ENCODE assay signal across 26 mouse cellular contexts in genomic region chr15:10017216-10017615, GRCm38 (mm10).
"Had no signal": no experiment of that assay in that cellular context is flagged by ENCODE, and none has a peak within 500 bp of the region (broad histone marks: within the 10 kb centered on the region; RNA-seq: fewer than 3 reads in every experiment).

No protein-coding gene starts in this region.

- H3K4me1 ChIP-seq: heart, embryonic 13.5 days; heart, embryonic 15.5 days; hindbrain, embryonic 13.5 days; intestine, embryonic 15.5 days; limb, embryonic 13.5 days; limb, embryonic 15.5 days; liver, embryonic 13.5 days; liver, embryonic 15.5 days had no signal

- DNase-seq: gastrocnemius, postnatal 14 days; gastrocnemius, postnatal 36 days; heart, adult 11 months; heart, adult 2 months; heart, postnatal 14 days; heart, postnatal 36 days; kidney, adult 18-20 months; kidney, adult 8-10 months; kidney, postnatal 10 days; kidney, postnatal 25 days; kidney, postnatal 4 days; left cerebral cortex, postnatal 4 days; liver, embryonic 13.5 days had no signal

- H3K9ac ChIP-seq: heart, embryonic 13.5 days; heart, embryonic 15.5 days; hindbrain, embryonic 13.5 days; intestine, embryonic 15.5 days; limb, embryonic 13.5 days; limb, embryonic 15.5 days; liver, embryonic 13.5 days; liver, embryonic 15.5 days had no signal

- H3K4me2 ChIP-seq: heart, embryonic 11.5 days; heart, embryonic 13.5 days; heart, embryonic 15.5 days; hindbrain, embryonic 13.5 days; intestine, embryonic 15.5 days; limb, embryonic 13.5 days; limb, embryonic 15.5 days; liver, embryonic 11.5 days; liver, embryonic 13.5 days; liver, embryonic 15.5 days had no signal

- H3K4me3 ChIP-seq: heart, adult 2 months; heart, embryonic 13.5 days; heart, embryonic 15.5 days; hindbrain, embryonic 13.5 days; intestine, embryonic 15.5 days; layer of hippocampus, adult 2 months; limb, embryonic 13.5 days; limb, embryonic 15.5 days; liver, embryonic 13.5 days; liver, embryonic 15.5 days had no signal

- ATAC-seq: hindbrain, embryonic 16.5 days; inflammation-experienced regulatory T-cells, adult 6 months; intestine, embryonic 15.5 days; intestine, postnatal 0 days had no signal

- H3K27me3 ChIP-seq: heart, embryonic 13.5 days; heart, embryonic 15.5 days; hindbrain, embryonic 13.5 days; intestine, embryonic 15.5 days; limb, embryonic 13.5 days; limb, embryonic 15.5 days; liver, embryonic 13.5 days; liver, embryonic 15.5 days had no signal

- H3K9me3 ChIP-seq: heart, embryonic 13.5 days; heart, embryonic 15.5 days; hindbrain, embryonic 13.5 days; intestine, embryonic 15.5 days; limb, embryonic 13.5 days; limb, embryonic 15.5 days; liver, embryonic 13.5 days; liver, embryonic 15.5 days had no signal

- H3K36me3 ChIP-seq: heart, embryonic 13.5 days; heart, embryonic 15.5 days; hindbrain, embryonic 13.5 days; intestine, embryonic 15.5 days; limb, embryonic 13.5 days; limb, embryonic 15.5 days; liver, embryonic 13.5 days; liver, embryonic 15.5 days had no signal

- H3K27ac ChIP-seq: heart, adult 2 months; heart, embryonic 13.5 days; heart, embryonic 15.5 days; hindbrain, embryonic 13.5 days; intestine, embryonic 15.5 days; layer of hippocampus, adult 2 months; limb, embryonic 13.5 days; limb, embryonic 15.5 days; liver, embryonic 13.5 days; liver, embryonic 15.5 days had no signal
